Mouse (Mus musculus) liver, adult 2 months (tissue): ENCODE measurements around the gene Aspa.

Experiments
- CTCF ChIP-seq: fragments of 200-500 bp; IDR thresholded peaks from 2 replicates; pipeline ENCODE4 v1.5.1; 2011; ENCODE audit warnings: low read depth, low read length, control low read depth
- POLR2A ChIP-seq: fragments of 200-500 bp; IDR thresholded peaks from 2 replicates; pipeline ENCODE4 v1.6.1; 2011; ENCODE audit warnings: low read length, control low read depth; ENCODE audit not compliant: insufficient read depth; ENCODE audit errors: extremely low read depth

DNA sequence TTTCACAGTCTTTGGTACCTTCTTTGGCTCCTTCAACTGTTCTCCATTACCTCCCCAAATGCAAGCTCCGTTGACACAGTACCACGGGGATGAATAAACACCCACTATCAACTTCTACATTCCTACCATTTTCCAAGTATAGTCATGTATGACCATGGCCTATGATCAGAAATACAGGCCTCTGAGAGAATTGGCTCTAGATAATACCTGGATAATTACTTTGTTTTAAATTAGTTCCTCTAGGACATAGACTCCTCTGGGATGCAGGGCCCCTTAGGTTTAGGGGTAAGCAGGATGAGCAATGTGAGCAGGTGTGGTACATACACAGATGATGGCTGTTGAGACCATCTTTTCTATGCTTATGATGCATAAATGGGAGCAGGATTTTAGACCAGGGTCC lies 41.5 kb upstream of the Aspa start, which contains the start of gene Olfr376:
- TF ChIP-seq POLR2A (no peak), CTCF (no peak)
